Mouse (Mus musculus) midbrain, postnatal 0 days (tissue): ENCODE data around the gene Entpd1. TPM values are rescaled to one million over a fixed set of nuclear protein-coding genes. Genes with fewer than 3 reads are reported as not detected.
"Not testable (repeated sequence)": the region's sequence is repeated elsewhere in the genome, so short reads cannot be mapped to it uniquely, and the experiment has no call there.

Source experiments
- ATAC-seq: fragments of 200-750 bp; cut with Nextera tagmentation; 2 replicates; pipeline ENCODE4 v1.8.0; 2017; ENCODE audit warnings: moderate number of reproducible peaks, mild to moderate bottlenecking, moderate TSS enrichment, moderate library complexity; ENCODE audit not compliant: low FRiP score
- DNase-seq: peaks from one replicate; pipeline ENCODE4 v3.0.0-alpha.2; 2015; ENCODE audit warnings: low spot score
- H3K27ac ChIP-seq: fragments of 300-500 bp; sonication (generic); 2 replicates; pipeline ENCODE4 v1.5.1; 2014; ENCODE audit warnings: low read depth, mild to moderate bottlenecking, low read length, mixed read lengths
- H3K27me3 ChIP-seq: fragments of 300-500 bp; sonication (generic); 2 replicates; pipeline ENCODE4 v1.6.1; 2014; ENCODE audit warnings: low read length, control low read depth, mixed read lengths; ENCODE audit not compliant: insufficient read depth
- H3K36me3 ChIP-seq: fragments of 300-500 bp; sonication (generic); 2 replicates; pipeline ENCODE4 v1.6.1; 2014; ENCODE audit warnings: low read length, control low read depth, mixed read lengths; ENCODE audit not compliant: insufficient read depth
- H3K4me1 ChIP-seq: fragments of 300-500 bp; sonication (generic); 2 replicates; pipeline ENCODE4 v1.6.1; 2014; ENCODE audit warnings: mild to moderate bottlenecking, control low read depth, antibody characterized with exemption, low read length, mixed read lengths; ENCODE audit not compliant: insufficient read depth
- H3K4me2 ChIP-seq: fragments of 300-500 bp; sonication (generic); 2 replicates; pipeline ENCODE4 v1.6.1; 2014; ENCODE audit warnings: low read depth, mild to moderate bottlenecking, low read length, mixed read lengths; ENCODE audit not compliant: poor library complexity, severe bottlenecking
- H3K4me3 ChIP-seq: fragments of 300-500 bp; sonication (generic); 2 replicates; pipeline ENCODE4 v1.5.1; 2014; ENCODE audit warnings: low read depth, mild to moderate bottlenecking, low read length, moderate library complexity
- H3K9ac ChIP-seq: fragments of 300-500 bp; sonication (generic); replicated peaks from 2 replicates; pipeline ENCODE4 v1.6.1; 2014; ENCODE audit warnings: mild to moderate bottlenecking, low read length, moderate library complexity, mixed read lengths; ENCODE audit not compliant: poor library complexity, severe bottlenecking
- H3K9me3 ChIP-seq: fragments of 300-500 bp; sonication (generic); 2 replicates; pipeline ENCODE4 v1.6.1; 2016; ENCODE audit warnings: low read length, control low read depth
- CTCF ChIP-seq: IDR thresholded peaks from 2 replicates; pipeline ENCODE4 v1.5.1; 2016; ENCODE audit warnings: antibody characterized with exemption, mild to moderate bottlenecking
- WGBS: fragments of 180-500 bp; shearing (Covaris S2); extraction: QIAGEN DNeasy Blood & Tissue Kit; methylation state at CpG from one replicate; pipeline ENCODE4 v1.1.7; 2014; 5-methylcytosine and 5-hydroxymethylcytosine counted together
- polyA plus RNA-seq: library from polyadenylated mRNA; unstranded; fragments of >200 nt; fragmentation: Nextera tagmentation; extraction: Ambion mirVana; gene quantifications from 2 replicates; pipeline ENCODE4 v1.2.1, GENCODE M21; 2015
- total RNA-seq: library from RNA; depleted of rRNA; stranded (reverse); fragments of >200 nt; gene quantifications from 2 replicates; pipeline ENCODE4 v1.2.3, GENCODE M21; 2014

Gene Entpd1
- total and polyA plus RNA-seq, 2 experiments from 2014 or later: 6.9 to 9.6 TPM

DNA sequence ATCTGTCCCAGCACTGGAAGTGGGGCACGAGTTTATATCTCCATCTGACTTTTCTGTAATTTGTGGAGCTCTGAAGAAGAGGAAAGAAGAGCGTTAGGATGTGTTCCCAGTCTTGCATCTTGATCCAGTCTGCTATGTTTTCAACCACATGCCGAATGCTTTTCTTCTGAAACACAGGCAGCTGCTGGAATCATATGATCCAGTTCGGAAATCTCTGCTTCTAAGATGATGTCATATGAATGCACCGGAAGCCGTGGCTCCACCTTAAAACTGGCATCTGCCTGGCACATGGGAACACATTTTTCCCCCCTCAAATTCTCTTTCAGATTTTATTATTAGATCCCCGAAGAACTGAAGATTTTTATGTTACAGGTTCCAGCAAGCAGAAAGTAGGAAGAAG, 2.6 kb downstream of the Entpd1 start:
- Histone ChIP-seq H3K27me3 (no peaks in the 10 kb centered on the region), H3K36me3 (no peaks in the 10 kb centered on the region), H3K4me3 (no peak overlapping the region), H3K4me1 (0 out of 2 replicates have a peak, but pooled peaks cover 5% of the 10 kb centered on the region), H3K9ac (no peak overlapping the region), H3K9me3 (no peaks in the 10 kb centered on the region), H3K4me2 (no peak overlapping the region), H3K27ac (no peak overlapping the region)
- DNase-seq (no peak), ATAC-seq (no peak)
- TF ChIP-seq CTCF: no peak
- 86% methylated on average over 7 of the region's 7 CpGs for WGBS

DNA sequence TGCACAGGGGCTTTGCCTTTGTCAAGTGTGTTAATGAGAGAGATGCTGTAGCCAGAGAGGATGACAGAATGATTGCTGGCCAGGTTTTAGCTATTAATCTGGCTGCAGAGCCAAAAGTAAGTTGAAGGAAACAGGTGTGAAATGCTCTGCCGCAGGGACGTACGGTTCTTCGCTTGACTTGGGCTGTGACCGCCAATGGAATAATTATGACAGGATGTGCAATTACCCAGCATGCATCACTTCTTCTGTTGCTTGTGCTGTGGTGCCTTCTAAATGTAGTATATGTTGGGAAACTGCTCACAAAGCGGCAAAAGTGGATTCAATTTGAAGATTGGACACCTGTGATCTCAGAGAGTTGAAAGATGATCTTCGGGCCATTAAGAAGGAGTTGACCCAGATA, 3.9 kb downstream of the Entpd1 start:
- WGBS: 89% methylated on average over 7 of the region's 7 CpGs
- Histone ChIP-seq H3K4me2 (no peak overlapping the region), H3K4me3 (no peak overlapping the region), H3K9ac (no peak overlapping the region), H3K36me3 (no peaks in the 10 kb centered on the region), H3K9me3 (no peaks in the 10 kb centered on the region), H3K4me1 (0 out of 2 replicates have a peak, but pooled peaks cover 5% of the 10 kb centered on the region), H3K27ac (no peak overlapping the region), H3K27me3 (no peaks in the 10 kb centered on the region)
- ATAC-seq (no peak), DNase-seq (no peak)
- TF ChIP-seq CTCF: no peak

DNA sequence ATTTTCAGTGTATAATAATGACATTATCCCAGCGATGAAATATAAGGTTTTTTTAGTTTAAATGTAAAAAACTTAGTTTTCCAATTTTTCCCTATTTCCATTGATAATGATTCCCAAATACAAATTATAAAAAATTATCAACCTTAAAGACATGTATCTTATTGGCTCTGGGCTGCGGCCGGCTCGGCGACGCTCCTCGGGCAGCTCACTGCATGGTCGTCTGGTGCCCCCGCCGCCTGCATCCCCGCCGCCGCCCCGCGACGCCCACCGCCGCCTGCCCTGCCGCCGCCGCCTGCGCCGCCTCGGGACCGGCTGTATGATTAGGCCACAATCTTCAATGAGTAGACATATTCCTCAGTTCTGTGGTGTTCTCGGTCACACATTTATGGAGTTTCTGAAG, 9.4 kb downstream of the Entpd1 start:
- not testable (repeated sequence) for ATAC-seq, DNase-seq, H3K9me3 ChIP-seq, H3K4me2 ChIP-seq, H3K9ac ChIP-seq, H3K36me3 ChIP-seq, H3K4me1 ChIP-seq, H3K4me3 ChIP-seq, H3K27ac ChIP-seq, H3K27me3 ChIP-seq
- 74% methylated on average over 10 of the region's 26 CpGs for WGBS

DNA sequence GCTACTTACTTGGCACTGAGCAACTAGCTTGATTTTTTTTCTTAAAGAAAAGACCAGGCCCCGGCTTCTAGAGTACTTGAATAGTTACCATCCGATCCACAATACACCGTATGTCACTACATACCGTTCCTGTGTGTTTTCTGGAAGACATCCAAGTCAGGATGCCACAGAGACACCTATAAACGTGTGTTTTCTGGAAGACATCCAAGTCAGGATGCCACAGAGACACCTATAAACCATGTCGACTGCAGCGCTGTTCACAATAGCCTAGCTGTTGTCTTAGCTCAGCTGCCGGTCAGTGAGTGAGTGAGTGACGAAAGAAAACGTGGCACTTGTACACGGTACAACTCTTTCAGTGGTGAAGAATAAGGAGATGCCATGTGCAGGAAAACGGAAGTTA, 13.8 kb downstream of the Entpd1 start:
- no peaks in the 10 kb centered on the region for H3K9me3 ChIP-seq
- H3K4me2 ChIP-seq: no peak overlapping the region
- 76% methylated on average over 12 of the region's 12 CpGs for WGBS
- ATAC-seq: no peak
- no peaks in the 10 kb centered on the region for H3K4me1 ChIP-seq
- H3K4me3 ChIP-seq: no peak overlapping the region
- no peaks in the 10 kb centered on the region for H3K36me3 ChIP-seq
- no peaks in the 10 kb centered on the region for H3K27me3 ChIP-seq
- no peak overlapping the region for H3K9ac ChIP-seq
- no peak overlapping the region for H3K27ac ChIP-seq
- DNase-seq: no peak
- no peak for TF ChIP-seq CTCF

DNA sequence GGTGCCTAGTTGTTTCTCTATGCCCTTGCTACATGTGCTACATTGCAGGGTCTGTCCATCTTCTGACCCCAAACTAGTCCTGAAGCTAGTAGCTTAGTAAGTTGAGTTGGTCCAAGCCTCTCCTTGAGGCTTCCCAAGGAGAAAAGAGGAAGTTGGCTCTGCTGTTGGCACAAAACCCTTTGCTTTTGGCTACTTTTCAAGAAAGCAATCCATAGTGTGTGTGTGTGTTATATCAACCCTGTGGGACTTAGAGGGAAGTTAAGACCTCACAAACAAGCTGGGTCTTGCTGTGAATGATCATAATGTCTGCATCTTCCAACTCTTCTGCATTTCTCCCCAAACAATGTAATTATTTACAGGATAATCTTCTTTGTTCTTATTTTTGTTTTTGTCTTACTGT, 16.8 kb downstream of the Entpd1 start:
- no peak for DNase-seq
- no peak for TF ChIP-seq CTCF
- Histone ChIP-seq H3K4me2 (no peak overlapping the region), H3K4me1 (no peaks in the 10 kb centered on the region), H3K27ac (no peak overlapping the region), H3K36me3 (no peaks in the 10 kb centered on the region), H3K4me3 (no peak overlapping the region), H3K9ac (no peak overlapping the region), H3K9me3 (no peaks in the 10 kb centered on the region), H3K27me3 (no peaks in the 10 kb centered on the region)
- no peak for ATAC-seq

DNA sequence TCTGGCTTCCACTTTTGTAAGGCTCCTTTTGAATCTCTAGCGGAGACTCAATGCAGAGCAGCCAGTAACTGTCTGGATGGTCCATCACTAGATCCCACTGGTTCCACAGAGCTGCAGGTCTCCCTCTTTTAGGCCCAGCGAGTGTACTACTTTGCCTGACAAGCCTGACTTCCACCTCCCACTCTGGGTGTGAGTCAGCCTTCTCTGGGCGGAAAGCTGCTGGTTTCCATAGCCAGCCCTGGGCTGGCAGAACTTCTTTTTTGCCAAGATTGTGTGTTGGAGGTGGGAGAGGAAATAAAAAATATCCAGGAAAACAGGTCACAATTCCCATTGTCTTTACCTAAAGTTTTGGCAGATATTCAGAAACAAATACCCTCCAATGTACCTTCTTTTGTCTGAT, 17.9 kb downstream of the Entpd1 start:
- ATAC-seq: no peak
- 89% methylated on average over 3 of the region's 3 CpGs for WGBS
- Histone ChIP-seq H3K4me3 (no peak overlapping the region), H3K27ac (no peak overlapping the region), H3K27me3 (no peaks in the 10 kb centered on the region), H3K9ac (no peak overlapping the region), H3K9me3 (no peaks in the 10 kb centered on the region), H3K36me3 (no peaks in the 10 kb centered on the region), H3K4me2 (no peak overlapping the region), H3K4me1 (no peaks in the 10 kb centered on the region)
- no peak for TF ChIP-seq CTCF
- no peak for DNase-seq

DNA sequence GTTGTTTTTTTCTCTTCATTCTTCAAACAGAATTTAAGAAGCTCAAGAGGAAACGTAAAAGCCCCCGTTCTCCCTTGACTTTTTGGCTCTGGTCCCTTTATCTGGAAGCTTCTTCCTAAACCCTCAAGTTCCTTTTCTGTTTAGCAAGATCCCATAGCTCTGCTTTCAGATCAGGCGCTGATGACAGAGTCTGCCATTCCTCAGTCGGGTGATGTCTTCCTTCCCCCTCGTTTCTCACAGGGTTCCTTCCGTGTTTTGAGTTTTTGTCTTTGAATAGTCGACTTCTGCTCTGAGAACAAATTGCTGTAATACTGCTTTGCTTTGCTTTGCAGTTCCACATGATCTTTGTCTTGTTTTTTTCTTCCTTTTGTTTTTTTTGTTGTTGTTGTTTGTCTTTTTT, 18.4 kb downstream of the Entpd1 start:
- Histone ChIP-seq H3K4me1 (no peaks in the 10 kb centered on the region), H3K9ac (no peak overlapping the region), H3K27ac (no peak overlapping the region), H3K36me3 (no peaks in the 10 kb centered on the region), H3K27me3 (no peaks in the 10 kb centered on the region), H3K9me3 (no peaks in the 10 kb centered on the region), H3K4me3 (no peak overlapping the region), H3K4me2 (no peak overlapping the region)
- DNase-seq: no peak
- no peak for TF ChIP-seq CTCF
- WGBS: 80% methylated on average over 7 of the region's 7 CpGs
- ATAC-seq: no peak
